Mouse (Mus musculus) lung, postnatal 0 days (tissue): ENCODE data around the gene Slc18b1. TPM values are rescaled to one million over a fixed set of nuclear protein-coding genes. Genes with fewer than 3 reads are reported as not detected.
A peak's percentile ranks its signal among the peaks of the same experiment; 100 is the strongest.

Experiments
- ATAC-seq: fragments of 200-750 bp; cut with Nextera tagmentation; 2 replicates; pipeline ENCODE4 v1.8.0; 2017; ENCODE audit warnings: moderate library complexity
- DNase-seq: peaks from one replicate; pipeline ENCODE4 v3.0.0-alpha.2; 2016; ENCODE audit warnings: low spot score
- H3K27ac ChIP-seq: fragments of 300-500 bp; sonication (generic); 2 replicates; pipeline ENCODE4 v1.5.1; 2014; ENCODE audit warnings: antibody characterized with exemption, mild to moderate bottlenecking, low read length, mixed read lengths
- H3K27me3 ChIP-seq: fragments of 300-500 bp; sonication (generic); replicated peaks from 2 replicates; pipeline ENCODE4 v1.6.1; 2014; ENCODE audit warnings: low read length, mixed read lengths; ENCODE audit not compliant: insufficient read depth
- H3K36me3 ChIP-seq: fragments of 300-500 bp; sonication (generic); 2 replicates; pipeline ENCODE4 v1.6.1; 2014; ENCODE audit warnings: low read length, mixed read lengths; ENCODE audit not compliant: insufficient read depth
- H3K4me1 ChIP-seq: fragments of 300-500 bp; sonication (generic); 2 replicates; pipeline ENCODE4 v1.6.1; 2014; ENCODE audit warnings: antibody characterized with exemption, low read depth, low read length, mixed read lengths; ENCODE audit not compliant: insufficient read depth
- H3K4me2 ChIP-seq: fragments of 300-500 bp; sonication (generic); replicated peaks from 2 replicates; pipeline ENCODE4 v1.6.1; 2014; ENCODE audit warnings: low read depth, mild to moderate bottlenecking, low read length, moderate library complexity, mixed read lengths
- H3K4me3 ChIP-seq: fragments of 300-500 bp; sonication (generic); 2 replicates; pipeline ENCODE4 v1.5.1; 2014; ENCODE audit warnings: low read depth, low read length
- H3K9ac ChIP-seq: fragments of 300-500 bp; sonication (generic); replicated peaks from 2 replicates; pipeline ENCODE4 v1.6.1; 2014; ENCODE audit warnings: low read depth, mild to moderate bottlenecking
- H3K9me3 ChIP-seq: fragments of 300-500 bp; sonication (generic); 2 replicates; pipeline ENCODE4 v1.6.1; 2016; ENCODE audit warnings: low read length, mixed read lengths
- CTCF ChIP-seq: IDR thresholded peaks from 2 replicates; pipeline ENCODE4 v1.5.1; 2016; ENCODE audit warnings: antibody characterized with exemption, mild to moderate bottlenecking
- EP300 ChIP-seq: IDR thresholded peaks from 2 replicates; pipeline ENCODE4 v1.6.1; 2016; ENCODE audit warnings: antibody characterized with exemption, mild to moderate bottlenecking, control low read depth
- WGBS: fragments of 180-500 bp; shearing (Covaris S2); extraction: QIAGEN DNeasy Blood & Tissue Kit; methylation state at CpG from one replicate; pipeline ENCODE4 v1.1.7; 2014; 5-methylcytosine and 5-hydroxymethylcytosine counted together
- polyA plus RNA-seq: library from polyadenylated mRNA; unstranded; fragments of >200 nt; fragmentation: Nextera tagmentation; extraction: Ambion mirVana; gene quantifications from 2 replicates; pipeline ENCODE4 v1.2.1, GENCODE M21; 2015

Gene Slc18b1
- polyA plus RNA-seq, 1 experiment from 2014 or later: 8.3 TPM

- TF ChIP-seq EP300 (peak; percentile 83), CTCF (no peak; the same call in 1 of the 2 replicates)
- no peaks in the 10 kb centered on the region for H3K9me3 ChIP-seq
- H3K27ac ChIP-seq: peak within 1 kb of the TSS; percentile 84
- peak; percentile 99 for ATAC-seq
- under 1% methylated on average over 48 of the region's 51 CpGs for WGBS
- peak within 1 kb of the TSS; percentile 71 for H3K4me3 ChIP-seq
- H3K9ac ChIP-seq: peak within 1 kb of the TSS; percentile 83
- H3K4me1 ChIP-seq: peaks cover 7% of the 10 kb centered on the region; the same call in 1 of the 2 replicates
- H3K4me2 ChIP-seq: peak within 1 kb of the TSS; percentile 75
- DNase-seq: peak; percentile 98
- H3K36me3 ChIP-seq: no peaks in the 10 kb centered on the region; the same call in 1 of the 2 replicates
- no peaks in the 10 kb centered on the region for H3K27me3 ChIP-seq
Observed at GRCm38 (mm10) chr10:23787062-23787821, 9.5 kb upstream of the Slc18b1 start, which contains the start of gene Rps12. TSS of gene Rps12 (minus strand) at chr10:23787275.

GRCm38 (mm10) chr10:23788056-23788600 is 8.7 kb upstream of the Slc18b1 start:
- Histone ChIP-seq H3K27me3 (no peaks in the 10 kb centered on the region), H3K9ac (peak overlapping the region; percentile 77), H3K4me2 (peak overlapping the region; percentile 75), H3K4me1 (peaks cover 7% of the 10 kb centered on the region; the same call in 1 of the 2 replicates), H3K4me3 (peak overlapping the region; percentile 71), H3K27ac (peak overlapping the region; percentile 84), H3K36me3 (no peaks in the 10 kb centered on the region; the same call in 1 of the 2 replicates), H3K9me3 (no peaks in the 10 kb centered on the region)
- WGBS: 4% methylated on average over 8 of the region's 8 CpGs
- TF ChIP-seq EP300: 0 out of 2 replicates have a peak, but pooled peaks have one; percentile 34
- TF ChIP-seq CTCF: no peak
- no peak for ATAC-seq
- peak; percentile 86 for DNase-seq

GRCm38 (mm10) chr10:23795871-23796520 is 790 bp upstream of the Slc18b1 start:
- no peak for DNase-seq
- Histone ChIP-seq H3K27me3 (no peaks in the 10 kb centered on the region), H3K36me3 (no peaks in the 10 kb centered on the region), H3K4me2 (peak overlapping the region; percentile 90; the same call in 1 of the 2 replicates), H3K4me3 (no peak overlapping the region; the same call in 1 of the 2 replicates), H3K9ac (peak overlapping the region; percentile 89), H3K9me3 (no peaks in the 10 kb centered on the region), H3K27ac (peak overlapping the region; percentile 77; the same call in 1 of the 2 replicates), H3K4me1 (0 out of 2 replicates have a peak, but pooled peaks cover 5% of the 10 kb centered on the region)
- WGBS: 55% methylated on average over 9 of the region's 9 CpGs
- no peak for ATAC-seq
- no peak for TF ChIP-seq CTCF
- no peak for TF ChIP-seq EP300

GRCm38 (mm10) chr10:23797606-23798005 is 820 bp downstream of the Slc18b1 start:
- H3K27ac ChIP-seq: no peak overlapping the region

GRCm38 (mm10) chr10:23798142-23798541 is 1.4 kb downstream of the Slc18b1 start:
- Histone ChIP-seq H3K27ac (no peak overlapping the region), H3K4me2 (peak overlapping the region; percentile 90; the same call in 1 of the 2 replicates), H3K4me3 (no peak overlapping the region), H3K9me3 (no peaks in the 10 kb centered on the region), H3K9ac (no peak overlapping the region), H3K27me3 (no peaks in the 10 kb centered on the region), H3K36me3 (0 out of 2 replicates have a peak, but pooled peaks cover 15% of the 10 kb centered on the region), H3K4me1 (0 out of 2 replicates have a peak, but pooled peaks cover 5% of the 10 kb centered on the region)
- DNase-seq (peak; percentile 70), ATAC-seq (peak; percentile 71)
- WGBS: 48% methylated on average over 1 of the region's 1 CpGs
- no peak for TF ChIP-seq EP300
- TF ChIP-seq CTCF: no peak

More at GRCm38 (mm10) chr10:23797606-23798005, 820 bp downstream of the Slc18b1 start:
- DNase-seq (peak; percentile 22), ATAC-seq (peak; percentile 15; the same call in 1 of the 2 replicates)
- WGBS: 6% methylated on average over 3 of the region's 3 CpGs
- Histone ChIP-seq H3K36me3 (0 out of 2 replicates have a peak, but pooled peaks cover 11% of the 10 kb centered on the region), H3K9ac (no peak overlapping the region; the same call in 1 of the 2 replicates), H3K4me3 (peak overlapping the region; percentile 69), H3K4me2 (peak overlapping the region; percentile 90), H3K4me1 (0 out of 2 replicates have a peak, but pooled peaks cover 5% of the 10 kb centered on the region), H3K9me3 (no peaks in the 10 kb centered on the region), H3K27me3 (no peaks in the 10 kb centered on the region)
- TF ChIP-seq EP300 (no peak), CTCF (no peak)
